Mouse (Mus musculus): ENCODE data around the gene Gm7029. TPM values are rescaled to one million over a fixed set of nuclear protein-coding genes. Genes with fewer than 3 reads are reported as not detected.
"Not testable (repeated sequence)": the region's sequence is repeated elsewhere in the genome, so short reads cannot be mapped to it uniquely, and the experiment has no call there.

The Gm7029 gene
- total and polyA plus RNA-seq, 3 experiments = not detected

- peak overlapping the region; percentile 76 for H3K27ac ChIP-seq (ENCODE audit: control insufficient read depth, low read depth, low read length)
- not testable (repeated sequence) for DNase-seq (ENCODE audit: low read depth, low spot score); H3K27me3 ChIP-seq (ENCODE audit: control insufficient read depth in 1 of 2, insufficient read depth in 2 of 2, low read length in 2 of 2); H3K79me2 ChIP-seq (ENCODE audit: control insufficient read depth, insufficient read depth, low read length, poor library complexity); H3K9me3 ChIP-seq (replicated peaks; ENCODE audit: insufficient read depth, low read length)
- H3K4me3 ChIP-seq (ENCODE audit: control insufficient read depth in 1 of 2, insufficient read depth in 1 of 2, low read depth in 2 of 2, low read length in 2 of 2) = peak overlapping the region; percentile 37 to 44
- 0 out of 2 replicates have a peak, but pooled peaks have one; percentile 24 for TF ChIP-seq MXI1 (IDR thresholded peaks at IDR 0.05; ENCODE audit: low read depth, low read length)
- H3K4me1 ChIP-seq (ENCODE audit: control insufficient read depth in 1 of 2, insufficient read depth in 2 of 2, low read length in 2 of 2) = peaks cover 16 to 36% of the 10 kb centered on the region in 2 experiments
- peaks cover 0 to 21% of the 10 kb centered on the region in 2 experiments; a peak in 2 of 4 replicates for H3K36me3 ChIP-seq (ENCODE audit: control insufficient read depth in 1 of 2, insufficient read depth in 2 of 2, low read length in 2 of 2)
- H3K9ac ChIP-seq (ENCODE audit: control insufficient read depth, low read depth, low read length, poor library complexity, severe bottlenecking) = peak overlapping the region; percentile 58
Observed at GRCm38 (mm10) chr17:33898193-33898592, 24.6 kb downstream of the Gm7029 start.

GRCm38 (mm10) chr17:33899642-33900041 lies 26.0 kb downstream of the Gm7029 start:
- no peak for DNase-seq (ENCODE audit: low read depth, low spot score)
- H3K36me3 ChIP-seq (ENCODE audit: control insufficient read depth in 1 of 2, insufficient read depth in 2 of 2, low read length in 2 of 2) = peaks cover 0 to 30% of the 10 kb centered on the region in 2 experiments; a peak in 2 of 4 replicates
- TF ChIP-seq NRF1 (IDR thresholded peaks at IDR 0.05; ENCODE audit: insufficient read depth, low read depth, low read length, poor library complexity, severe bottlenecking) (no peak), JUND (IDR thresholded peaks at IDR 0.05; ENCODE audit: low read depth, low read length) (no peak), MYB (IDR thresholded peaks at IDR 0.05; ENCODE audit: low read depth, low read length) (no peak), MAFK (IDR thresholded peaks at IDR 0.05; ENCODE audit: borderline replicate concordance, low read depth, low read length) (no peak), SMC3 (IDR thresholded peaks at IDR 0.05; ENCODE audit: low read depth, low read length) (no peak), POLR2AphosphoS2 (IDR thresholded peaks at IDR 0.05; ENCODE audit: low read length) (no peak), ZC3H11A (IDR thresholded peaks at IDR 0.05; ENCODE audit: low read depth, low read length) (no peak), MXI1 (IDR thresholded peaks at IDR 0.05; ENCODE audit: low read depth, low read length) (no peak), POLR2AphosphoS5 (IDR thresholded peaks at IDR 0.05; ENCODE audit: borderline replicate concordance, low read depth, low read length) (no peak), MAZ (IDR thresholded peaks at IDR 0.05; ENCODE audit: low read depth, low read length) (no peak), MAX (IDR thresholded peaks at IDR 0.05; ENCODE audit: low read length) (no peak), HCFC1 (IDR thresholded peaks at IDR 0.05; ENCODE audit: low read depth, low read length) (no peak), RAD21 (IDR thresholded peaks at IDR 0.05; ENCODE audit: low read depth, low read length) (no peak), USF1 (IDR thresholded peaks at IDR 0.05; ENCODE audit: low read depth, low read length) (no peak), RCOR1 (IDR thresholded peaks at IDR 0.05; ENCODE audit: low read depth, low read length) (no peak), SIN3A (IDR thresholded peaks at IDR 0.05; ENCODE audit: low read length) (no peak), E2F4 (IDR thresholded peaks at IDR 0.05; ENCODE audit: borderline replicate concordance, low read depth, low read length) (no peak), TAL1 (IDR thresholded peaks at IDR 0.05; ENCODE audit: low read length) (no peak), CHD2 (IDR thresholded peaks at IDR 0.05; ENCODE audit: low read length) (no peak)
- no peak overlapping the region for H3K4me3 ChIP-seq (ENCODE audit: control insufficient read depth in 1 of 2, insufficient read depth in 1 of 2, low read depth in 2 of 2, low read length in 2 of 2)
- no peaks in the 10 kb centered on the region for H3K9me3 ChIP-seq (replicated peaks; ENCODE audit: insufficient read depth, low read length)
- H3K79me2 ChIP-seq (ENCODE audit: control insufficient read depth, insufficient read depth, low read length, poor library complexity) = no peaks in the 10 kb centered on the region
- H3K27ac ChIP-seq (ENCODE audit: control insufficient read depth, low read depth, low read length) = no peak overlapping the region
- H3K9ac ChIP-seq (ENCODE audit: control insufficient read depth, low read depth, low read length, poor library complexity, severe bottlenecking) = no peak overlapping the region
- peaks cover 21 to 47% of the 10 kb centered on the region in 2 experiments for H3K4me1 ChIP-seq (ENCODE audit: control insufficient read depth in 1 of 2, insufficient read depth in 2 of 2, low read length in 2 of 2)
- no peaks in the 10 kb centered on the region for H3K27me3 ChIP-seq (ENCODE audit: control insufficient read depth in 1 of 2, insufficient read depth in 2 of 2, low read length in 2 of 2)
